Mouse (Mus musculus) induced T-regulatory cell, adult 2 months (primary cell): ENCODE measurements around the gene Spdef.
A peak's percentile ranks its signal among the peaks of the same experiment; 100 is the strongest.

Experiments used
- DNase-seq: peaks from one replicate; pipeline ENCODE4 v3.0.0-alpha.2; 2012; ENCODE audit warnings: low read depth

Spdef gene

DNA sequence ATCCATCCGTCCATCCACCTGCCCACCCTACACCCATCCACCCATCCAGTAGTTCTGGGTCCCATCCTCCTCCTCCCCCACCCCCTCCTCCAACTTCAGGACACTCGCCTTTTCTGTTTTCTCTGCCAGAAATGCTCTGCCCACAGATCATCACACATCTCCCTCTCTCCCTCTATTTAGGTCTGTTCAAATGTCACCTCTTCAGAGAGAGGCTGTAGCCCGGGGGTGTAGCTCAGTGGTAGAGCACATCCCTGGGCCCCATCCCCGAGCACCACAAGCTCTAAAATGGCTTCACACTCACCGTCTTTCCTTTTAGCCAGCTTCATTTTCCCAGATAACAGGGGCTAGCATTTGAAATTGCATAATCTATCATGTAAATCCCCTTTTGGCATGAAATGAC is 51.0 kb downstream of the Spdef start:
- no peak for DNase-seq

DNA sequence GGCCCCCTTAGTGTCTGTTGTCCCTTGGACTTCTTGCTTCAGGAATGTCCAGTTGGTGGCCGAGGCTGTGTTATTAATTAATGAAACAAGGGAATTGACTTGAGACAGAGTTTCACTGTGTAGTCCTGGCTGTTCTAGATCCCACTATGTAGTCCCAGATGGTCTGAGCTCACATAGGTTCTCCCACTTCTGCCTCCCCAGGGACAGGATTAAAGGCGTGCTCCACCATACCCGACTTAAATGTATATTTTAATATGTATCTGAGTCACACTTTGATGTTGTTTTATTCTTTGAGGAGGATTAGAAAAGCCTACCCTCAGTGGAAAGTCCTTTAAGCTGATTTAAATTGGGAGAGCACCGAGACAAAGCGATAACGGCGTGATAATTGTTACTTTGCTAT is 52.5 kb downstream of the Spdef start:
- no peak for DNase-seq

DNA sequence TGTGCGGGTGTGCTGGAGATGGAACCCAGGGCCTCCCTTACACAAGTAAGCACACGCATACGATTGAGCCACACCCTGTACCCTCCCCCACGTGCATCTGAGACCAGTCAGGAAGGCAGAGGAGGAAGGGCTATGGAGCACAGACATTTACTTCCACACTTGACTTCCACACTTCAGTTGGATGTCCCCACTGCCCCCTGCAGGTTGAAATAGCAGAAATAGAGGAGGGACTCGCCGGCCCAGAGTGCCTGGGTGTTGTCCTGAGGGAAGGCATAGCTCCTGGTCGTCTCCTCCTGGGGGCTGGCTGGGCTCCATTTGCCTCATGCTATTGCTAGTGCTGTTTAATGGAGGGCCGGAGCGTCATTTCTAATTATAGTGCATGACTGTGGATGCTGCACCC is 53.3 kb downstream of the Spdef start:
- DNase-seq = peak; percentile 25

DNA sequence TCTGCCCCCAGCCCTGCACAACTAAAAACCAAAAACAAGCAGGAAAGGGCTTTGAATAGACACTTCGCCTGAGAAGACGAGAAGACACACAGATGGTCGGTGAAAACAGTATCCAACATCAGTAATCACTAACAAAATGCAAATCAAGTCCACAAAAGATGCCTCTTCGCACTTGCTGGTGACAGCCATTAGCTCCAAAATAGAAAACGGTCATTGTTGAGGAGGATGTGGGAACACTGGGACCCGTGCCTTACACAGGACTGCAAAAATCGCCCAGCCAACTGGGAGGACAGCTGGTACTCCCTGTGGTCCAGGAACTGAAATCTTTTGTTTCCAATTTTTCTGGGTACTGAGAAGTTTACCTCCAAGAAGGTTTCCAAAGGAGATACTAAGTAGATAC is 54.8 kb downstream of the Spdef start:
- DNase-seq = no peak

DNA sequence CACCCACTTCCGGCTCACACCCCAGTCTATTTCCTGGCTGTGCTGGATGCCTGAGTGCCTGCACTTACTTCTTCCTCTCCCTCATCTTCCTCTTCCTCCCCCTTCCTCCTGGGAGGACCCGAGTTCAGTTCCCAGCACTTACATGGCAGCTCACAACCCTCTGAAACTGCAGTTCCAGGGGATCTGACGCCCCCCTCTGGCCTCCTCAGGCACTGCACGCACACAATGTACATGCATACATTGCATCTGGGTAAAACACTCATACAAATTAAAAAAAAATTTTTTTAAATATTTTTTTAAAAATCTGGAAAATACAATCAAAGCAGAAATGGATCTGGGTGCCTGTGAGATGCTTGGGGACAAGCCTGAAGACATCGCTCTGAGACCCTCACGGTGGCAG is 57.0 kb downstream of the Spdef start:
- no peak for DNase-seq
